ENCODE assay signal across 20 mouse cellular contexts in the genomic region with DNA sequence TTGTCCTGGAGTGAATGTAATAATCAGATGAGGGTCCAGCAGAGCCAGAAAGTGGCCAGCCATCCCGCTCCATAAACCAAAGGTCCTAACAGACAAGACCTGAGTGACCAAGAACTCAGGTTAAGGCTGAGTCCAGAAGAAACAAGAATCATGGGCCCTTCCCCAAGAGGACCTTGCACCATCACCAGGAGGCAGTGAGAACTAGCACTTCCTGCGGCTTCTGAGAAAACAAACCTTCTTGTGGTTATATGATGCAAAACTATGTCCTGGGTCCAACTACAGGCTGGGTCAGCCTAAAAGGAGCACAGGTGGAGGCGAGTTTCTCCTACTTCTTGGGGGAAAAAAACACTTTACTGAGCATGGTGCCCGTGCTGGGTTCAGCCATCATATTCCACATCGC.
"Had no signal": no experiment of that assay in that cellular context is flagged by ENCODE, and none has a peak within 500 bp of the region (broad histone marks: within the 10 kb centered on the region; RNA-seq: fewer than 3 reads in every experiment).

No protein-coding gene starts in this region.

- DNase-seq: kidney, adult 18-20 months; kidney, adult 9 months; kidney, postnatal 25 days; layer of hippocampus, adult 9-11 months; liver, embryonic 13.5 days; lung, embryonic 14.5 days; right cerebral cortex, adult 18-20 months; right cerebral cortex, postnatal 14 days; right cerebral cortex, postnatal 4 days; thymus, adult 2 months; thymus, postnatal 14 days had no signal

- H3K9me3 ChIP-seq: limb, embryonic 10.5 days; limb, embryonic 13.5 days; liver, embryonic 13.5 days; midbrain, embryonic 12.5 days; midbrain, embryonic 15.5 days had no signal

- H3K36me3 ChIP-seq: limb, embryonic 10.5 days; limb, embryonic 13.5 days; liver, embryonic 13.5 days; midbrain, embryonic 12.5 days; midbrain, embryonic 15.5 days had no signal

- ATAC-seq: intestine, embryonic 16.5 days; lung, postnatal 0 days; midbrain, embryonic 15.5 days had no signal

- H3K9ac ChIP-seq: limb, embryonic 13.5 days; liver, embryonic 13.5 days; lung, embryonic 14.5 days; midbrain, embryonic 12.5 days; midbrain, embryonic 15.5 days had no signal

- H3K27me3 ChIP-seq: limb, embryonic 13.5 days; liver, embryonic 13.5 days; midbrain, embryonic 12.5 days; midbrain, embryonic 15.5 days had no signal

- H3K4me1 ChIP-seq: limb, embryonic 10.5 days; limb, embryonic 13.5 days; liver, embryonic 13.5 days; midbrain, embryonic 12.5 days; midbrain, embryonic 15.5 days had no signal

- H3K4me2 ChIP-seq: limb, embryonic 13.5 days; liver, embryonic 13.5 days; lung, embryonic 14.5 days; midbrain, embryonic 12.5 days; midbrain, embryonic 15.5 days had no signal

- H3K4me3 ChIP-seq: layer of hippocampus, adult 2 months; limb, embryonic 10.5 days; limb, embryonic 13.5 days; liver, embryonic 13.5 days; midbrain, embryonic 12.5 days; midbrain, embryonic 15.5 days had no signal

- H3K27ac ChIP-seq: layer of hippocampus, adult 2 months; limb, embryonic 10.5 days; limb, embryonic 13.5 days; liver, embryonic 13.5 days; macrophage; midbrain, embryonic 12.5 days; midbrain, embryonic 15.5 days; stomach, postnatal 0 days had no signal
